Mouse (Mus musculus) stomach, adult 2 months (tissue): ENCODE measurements around the gene Olfr938. TPM values are rescaled to one million over a fixed set of nuclear protein-coding genes. Genes with fewer than 3 reads are reported as not detected.

ENCODE experiments used
- polyA plus RNA-seq: library from polyadenylated mRNA; depleted of rRNA; stranded (reverse); fragments of >200 nt; gene quantifications from 2 replicates; pipeline ENCODE4 v1.2.3, GENCODE M21; 2012; rRNA removed

Olfr938 gene
- not detected in 2 replicates for polyA plus RNA-seq

GRCm38 (mm10) chr9:39078787-39079186 lies at the start of gene Olfr938:
Olfr938 (minus strand) TSS chr9:39078887.

GRCm38 (mm10) chr9:39127831-39128230 lies 49.1 kb upstream of the Olfr938 start, which contains the start of gene Olfr27:
Olfr27 (plus strand) TSS chr9:39128131.

GRCm38 (mm10) chr9:39064851-39065250 lies 13.8 kb downstream of the Olfr938 start, which contains the start of gene Olfr937:
Olfr937 (minus strand) TSS chr9:39064951.

Other genes with a start within 250 kb of the Olfr938 start
- not detected in 2 replicates for gene Olfr924, start 234.4 kb downstream of the Olfr938 start, polyA plus RNA-seq
- not detected in 2 replicates for gene Olfr26, start 223.8 kb downstream of the Olfr938 start, polyA plus RNA-seq
- not detected in 2 replicates for gene Olfr926, start 201.8 kb downstream of the Olfr938 start, polyA plus RNA-seq
- gene Olfr930, start 149.1 kb downstream of the Olfr938 start, polyA plus RNA-seq: not detected in 2 replicates
- not detected in 2 replicates for gene Olfr933, start 106.6 kb downstream of the Olfr938 start, polyA plus RNA-seq
- not detected in 2 replicates for gene Olfr934, start 90.6 kb downstream of the Olfr938 start, polyA plus RNA-seq
- not detected in 2 replicates for gene Olfr935, start 79.2 kb downstream of the Olfr938 start, polyA plus RNA-seq
- not detected in 2 replicates for gene Olfr146, start 55.5 kb downstream of the Olfr938 start, polyA plus RNA-seq
- gene Olfr937, start 13.9 kb downstream of the Olfr938 start, polyA plus RNA-seq: not detected in 2 replicates
- gene Olfr27, start 49.2 kb upstream of the Olfr938 start, polyA plus RNA-seq: not detected in 2 replicates
- gene Olfr943, start 87.4 kb upstream of the Olfr938 start, polyA plus RNA-seq: not detected in 2 replicates
- not detected in 2 replicates for gene Olfr944, start 123.0 kb upstream of the Olfr938 start, polyA plus RNA-seq
- gene Olfr1537, start 171.1 kb upstream of the Olfr938 start, polyA plus RNA-seq: not detected in 2 replicates
- not detected in 2 replicates for gene Olfr945, start 197.9 kb upstream of the Olfr938 start, polyA plus RNA-seq
- not detected in 2 replicates for gene Olfr948, start 247.2 kb upstream of the Olfr938 start, polyA plus RNA-seq